Mouse (Mus musculus) lung, postnatal 36 days (tissue): ENCODE measurements around the gene Esrrb.

ENCODE experiments used
- DNase-seq: peaks from one replicate; pipeline ENCODE4 v3.0.0; 2022; ENCODE audit warnings: mixed read lengths

Gene Esrrb

GRCm38 (mm10) chr12:86501728-86502127 lies 140.8 kb downstream of the Esrrb start:
- no peak for DNase-seq

DNA sequence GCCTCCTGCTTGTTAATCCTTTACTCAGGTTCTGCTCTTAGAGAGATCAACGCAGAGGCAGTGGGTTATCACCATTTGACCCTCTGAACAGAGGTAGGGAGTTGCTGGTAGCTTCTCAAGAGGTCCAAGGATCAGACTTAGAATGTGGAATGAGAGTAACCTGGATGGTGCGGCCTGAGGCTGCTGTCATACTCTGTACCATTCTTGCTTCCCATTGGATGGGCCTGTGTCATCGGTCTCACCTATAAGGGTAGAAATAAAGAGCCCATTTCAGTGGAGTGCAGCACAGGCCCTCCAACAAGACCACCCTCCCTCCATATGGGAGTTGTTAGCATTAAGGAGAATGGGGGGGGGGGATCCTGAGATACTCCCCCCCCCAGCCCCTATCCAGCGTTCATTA lies 143.0 kb downstream of the Esrrb start:
- no peak for DNase-seq

DNA sequence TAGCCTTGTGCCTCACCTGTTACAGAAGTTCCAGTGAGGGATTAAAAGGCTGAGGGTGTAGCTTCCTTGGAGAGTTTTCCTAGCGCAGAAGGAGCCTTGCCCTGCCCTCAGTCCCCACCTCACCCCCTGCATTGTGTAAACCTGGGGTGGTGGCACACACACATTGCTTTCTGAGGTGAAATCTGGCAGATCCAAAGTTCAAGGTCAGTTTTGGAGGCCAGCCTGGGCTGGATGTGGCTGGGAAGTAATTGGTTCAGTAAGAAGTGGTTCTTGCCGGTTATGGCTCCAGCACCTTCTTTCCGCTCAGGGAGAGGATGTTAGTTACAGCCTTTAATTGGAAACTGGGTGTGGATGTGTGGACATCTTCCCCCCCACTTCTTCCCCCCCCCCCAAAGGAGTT lies 143.4 kb downstream of the Esrrb start:
- DNase-seq, result no peak

DNA sequence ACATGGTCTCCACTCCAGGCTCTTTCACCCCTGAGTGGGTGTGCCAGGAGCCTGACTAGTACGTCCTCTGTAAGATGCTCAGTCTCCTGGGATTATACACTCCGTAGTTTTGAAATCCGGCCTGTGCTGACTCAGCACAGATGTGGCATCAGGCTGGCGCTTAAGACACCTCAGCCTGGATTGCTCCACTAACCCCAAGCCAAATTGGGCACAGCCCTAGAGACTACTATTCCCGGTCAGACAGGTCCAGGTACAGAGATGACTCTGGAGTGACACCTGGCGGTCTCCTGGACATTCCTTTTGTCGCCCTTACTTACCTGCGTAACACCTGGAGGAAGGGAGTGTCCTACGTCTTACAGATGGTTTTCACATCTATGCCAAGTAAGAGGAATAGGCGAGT lies 146.8 kb downstream of the Esrrb start:
- DNase-seq, result no peak

- no peak for DNase-seq
Observed at GRCm38 (mm10) chr12:86508313-86508988, 147.5 kb downstream of the Esrrb start.

DNA sequence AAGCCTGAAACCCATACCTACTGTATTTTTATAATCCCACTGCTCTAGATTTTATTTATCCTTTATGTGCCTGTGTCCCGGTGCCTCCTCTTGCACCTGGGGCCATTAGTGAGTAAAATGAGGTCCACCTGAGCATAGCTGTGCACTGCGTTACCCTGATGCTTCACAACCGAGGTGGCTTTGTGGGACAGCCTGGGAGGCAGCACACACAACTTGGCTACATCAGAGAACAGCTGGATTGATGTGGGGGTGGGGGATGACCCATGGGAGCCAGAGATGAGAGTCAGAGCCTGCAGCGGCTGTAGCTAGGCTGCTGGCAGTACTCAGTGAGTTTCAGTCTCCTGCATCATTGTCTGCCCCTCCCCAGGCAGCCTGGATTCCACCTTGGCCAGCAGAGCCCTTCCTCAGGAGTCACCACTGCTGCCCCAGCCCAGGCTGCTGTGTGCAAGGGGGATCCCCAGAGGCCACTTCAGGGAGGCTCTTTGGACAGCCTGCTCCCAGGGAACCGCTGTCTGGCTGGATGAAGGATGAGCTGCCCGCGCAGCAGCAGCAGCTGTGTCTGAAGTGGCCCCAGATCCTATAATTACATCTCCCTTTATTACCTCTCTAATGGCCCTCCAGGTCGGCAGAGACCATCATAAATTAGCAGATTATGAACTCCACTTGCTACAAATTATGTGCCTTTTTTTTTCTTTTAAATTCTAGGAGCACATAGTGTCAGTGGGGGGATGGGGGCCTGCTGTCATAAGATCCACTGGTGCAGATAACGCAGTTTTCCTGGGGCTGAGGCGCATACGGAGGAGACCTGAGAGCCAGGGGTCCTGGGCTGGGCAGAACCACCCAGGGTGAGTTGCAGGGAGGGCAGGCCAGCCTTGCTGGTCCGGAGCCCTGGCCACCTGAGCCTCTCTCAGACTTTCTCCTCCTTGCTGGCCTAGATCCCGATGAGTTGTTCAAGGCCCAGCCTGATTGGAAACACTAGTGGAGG lies 148.7 kb downstream of the Esrrb start:
- DNase-seq, result no peak

DNA sequence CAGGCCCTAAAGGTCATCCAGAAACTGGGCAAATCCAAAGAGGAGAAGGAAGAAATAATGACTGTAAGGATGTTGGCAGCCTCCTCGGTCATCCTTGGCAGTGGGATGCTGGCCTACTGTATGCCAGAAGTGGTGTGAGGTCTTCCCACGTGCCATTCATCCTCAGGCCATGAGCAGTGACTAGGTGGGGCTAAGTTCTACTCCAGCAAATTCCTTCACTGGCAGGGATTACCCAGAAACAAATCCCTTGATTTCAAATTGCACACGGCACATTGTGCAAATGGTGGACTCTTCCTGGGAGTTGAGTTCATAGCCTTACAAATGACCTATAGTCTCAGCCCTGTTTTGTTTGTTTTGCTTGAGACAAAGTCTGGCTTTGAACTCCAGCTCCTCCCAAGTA lies 151.4 kb downstream of the Esrrb start:
- no peak for DNase-seq

DNA sequence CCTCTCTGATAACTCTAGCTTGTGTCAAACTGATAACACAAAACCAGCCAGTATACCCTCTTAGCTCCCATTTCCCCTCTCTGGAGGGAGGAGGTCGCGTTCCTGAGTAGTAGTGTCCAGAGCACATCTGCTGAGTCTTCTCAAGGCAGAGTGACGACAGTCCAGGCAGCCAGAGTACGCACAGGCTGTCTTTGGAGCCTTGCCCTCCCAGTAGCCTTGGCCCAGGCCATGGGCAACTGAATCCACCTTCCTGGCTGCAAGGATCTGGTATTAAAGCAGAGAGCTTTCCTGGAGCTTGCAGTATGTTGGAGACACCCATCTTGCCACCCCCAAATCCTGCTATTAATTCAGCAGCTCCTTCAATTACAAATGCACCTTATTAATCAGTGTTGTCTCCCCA lies 152.7 kb downstream of the Esrrb start:
- DNase-seq, result no peak

DNA sequence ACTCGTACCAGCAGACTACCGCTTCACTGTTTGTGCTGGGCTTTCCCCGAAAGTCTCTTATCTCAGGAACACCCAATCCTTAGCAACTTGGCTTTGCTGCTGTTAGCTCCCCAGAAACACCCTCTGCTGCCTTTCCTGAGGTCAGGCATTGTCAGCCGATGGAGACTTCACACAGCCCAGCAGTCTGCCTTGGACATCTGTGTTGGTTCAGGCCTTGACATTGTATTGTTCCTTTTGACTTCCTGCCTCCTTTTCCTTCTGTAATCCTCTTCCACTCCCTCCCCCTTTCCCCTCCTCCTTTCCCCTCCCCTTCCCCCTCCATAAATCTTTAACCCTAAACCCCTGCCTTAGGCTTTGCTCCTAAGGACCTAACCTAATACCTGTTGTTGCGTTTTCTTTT lies 155.7 kb downstream of the Esrrb start:
- DNase-seq, result no peak

GRCm38 (mm10) chr12:86517721-86518120 lies 156.8 kb downstream of the Esrrb start:
- DNase-seq, result no peak

GRCm38 (mm10) chr12:86518746-86519145 lies 157.8 kb downstream of the Esrrb start:
- no peak for DNase-seq

DNA sequence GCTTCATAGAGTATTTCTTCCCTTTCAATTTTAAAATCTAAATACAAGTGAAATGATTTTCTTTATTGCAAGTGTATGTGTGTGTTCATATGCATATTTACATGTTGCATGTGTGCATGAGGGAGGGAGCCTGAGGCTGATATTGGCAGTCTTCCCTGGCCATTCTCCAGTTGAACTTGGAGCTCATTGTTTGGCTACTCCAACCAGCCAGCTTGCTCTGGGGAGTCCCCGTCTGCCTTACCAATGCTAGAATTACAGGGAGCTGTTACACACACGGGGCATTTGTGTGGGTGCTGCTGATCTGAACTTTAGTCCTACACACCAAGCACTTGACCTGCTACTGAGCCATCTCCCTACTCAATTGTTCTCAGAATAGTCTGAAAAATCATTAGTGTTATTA lies 173.4 kb downstream of the Esrrb start:
- no peak for DNase-seq

DNA sequence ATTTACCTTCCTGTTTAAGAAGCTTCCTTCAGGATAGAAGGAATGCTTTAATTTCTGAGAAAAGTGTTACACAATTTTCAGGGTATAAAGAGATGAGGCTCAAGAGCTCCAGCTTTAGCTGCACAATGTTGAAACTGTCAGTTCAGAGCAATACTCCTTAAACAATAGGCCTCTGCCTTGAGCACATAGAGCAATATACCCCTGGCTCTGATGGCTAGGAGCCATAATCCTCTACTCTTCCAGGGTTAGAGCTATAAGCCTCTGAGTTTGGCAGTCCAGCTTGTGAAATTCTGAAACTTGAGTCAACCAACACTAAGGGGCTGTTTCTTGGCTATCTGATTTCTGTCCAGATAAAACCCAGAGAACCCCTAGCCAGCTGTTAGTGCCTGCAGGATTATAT lies 176.9 kb downstream of the Esrrb start:
- DNase-seq, result no peak

DNA sequence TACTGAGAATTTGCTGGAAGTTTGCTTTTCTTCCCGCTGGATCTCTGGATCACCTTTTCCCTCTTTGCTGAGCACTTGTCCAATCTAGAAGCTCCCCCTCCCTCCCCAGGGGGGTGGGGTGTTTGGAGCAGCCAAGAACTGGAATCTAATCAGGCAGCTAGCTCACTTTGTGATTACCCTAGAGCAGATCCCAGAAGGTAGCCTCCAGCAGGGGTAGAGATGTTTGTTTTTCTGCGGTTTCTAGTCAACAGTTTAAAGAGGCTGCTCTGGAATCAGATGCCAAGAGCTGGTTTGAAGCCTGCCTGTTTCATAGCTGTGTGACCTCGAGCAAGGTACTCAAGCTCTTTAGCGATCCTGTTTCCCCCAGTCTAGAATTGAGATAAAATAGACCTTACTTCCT lies 177.8 kb downstream of the Esrrb start:
- DNase-seq, result peak; percentile 36

DNA sequence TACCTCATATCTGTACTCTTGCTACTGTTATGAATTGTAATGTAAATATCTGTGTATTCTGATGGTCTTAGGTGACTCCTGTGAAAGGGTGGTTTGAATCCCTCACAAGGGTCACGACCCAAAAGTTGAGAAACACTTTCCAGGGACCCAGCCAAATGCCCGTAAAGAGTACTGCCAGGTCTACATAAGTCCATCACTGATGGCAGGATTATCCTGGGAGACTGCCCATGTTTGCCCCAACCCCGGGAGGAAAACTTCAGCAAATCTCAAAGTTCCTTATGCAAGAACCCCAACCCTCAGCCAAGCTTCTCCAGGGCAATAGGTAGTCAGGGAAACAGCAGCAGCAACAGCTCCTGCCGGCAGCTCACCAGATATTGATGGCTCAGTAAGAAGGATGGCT lies 178.6 kb downstream of the Esrrb start:
- DNase-seq, result no peak

DNA sequence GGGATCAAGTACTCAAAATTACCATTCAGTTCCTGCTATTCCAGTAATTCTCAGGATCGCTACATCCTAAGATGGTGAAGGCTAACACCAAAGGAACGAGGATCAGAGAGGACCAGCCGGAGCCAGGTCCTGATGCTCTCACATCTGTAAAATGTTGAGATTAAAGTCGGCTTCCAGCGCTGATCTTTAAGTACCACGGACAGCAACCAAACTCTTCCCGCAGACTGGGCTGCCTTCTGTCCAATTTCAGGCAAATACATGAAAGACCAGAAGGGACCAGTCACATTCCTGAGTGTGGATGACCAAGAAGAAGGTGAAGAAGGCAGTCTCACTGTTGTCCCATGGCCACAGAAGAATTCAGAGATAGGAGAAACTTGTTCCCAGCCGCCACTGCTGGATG lies 186.9 kb downstream of the Esrrb start:
- DNase-seq, result no peak

DNA sequence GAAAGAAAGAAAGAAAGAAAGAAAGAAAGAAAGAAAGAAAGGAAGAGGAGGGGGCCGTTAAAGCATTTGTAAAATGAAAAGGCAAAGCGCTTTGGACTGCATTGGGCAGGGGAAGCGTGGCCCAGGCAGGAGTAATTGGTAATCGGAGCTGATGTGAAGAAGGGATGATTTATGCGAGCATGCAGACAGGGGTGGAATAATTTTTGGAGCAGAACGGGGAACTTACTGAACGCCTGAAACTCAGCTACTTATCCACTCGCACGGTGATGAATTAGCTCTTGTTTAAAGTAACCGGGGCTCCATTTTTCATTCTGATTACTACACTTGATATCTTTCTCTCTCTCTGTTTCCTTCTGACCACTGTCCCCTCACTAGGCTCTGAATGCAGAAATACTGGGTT lies 192.1 kb downstream of the Esrrb start:
- DNase-seq, result no peak

- peak; percentile 3 for DNase-seq
Observed at GRCm38 (mm10) chr12:86556796-86557517, 196.0 kb downstream of the Esrrb start.

GRCm38 (mm10) chr12:86558889-86559288 lies 198.0 kb downstream of the Esrrb start:
- DNase-seq, result no peak

GRCm38 (mm10) chr12:86562705-86563104 lies 201.8 kb downstream of the Esrrb start:
- no peak for DNase-seq

DNA sequence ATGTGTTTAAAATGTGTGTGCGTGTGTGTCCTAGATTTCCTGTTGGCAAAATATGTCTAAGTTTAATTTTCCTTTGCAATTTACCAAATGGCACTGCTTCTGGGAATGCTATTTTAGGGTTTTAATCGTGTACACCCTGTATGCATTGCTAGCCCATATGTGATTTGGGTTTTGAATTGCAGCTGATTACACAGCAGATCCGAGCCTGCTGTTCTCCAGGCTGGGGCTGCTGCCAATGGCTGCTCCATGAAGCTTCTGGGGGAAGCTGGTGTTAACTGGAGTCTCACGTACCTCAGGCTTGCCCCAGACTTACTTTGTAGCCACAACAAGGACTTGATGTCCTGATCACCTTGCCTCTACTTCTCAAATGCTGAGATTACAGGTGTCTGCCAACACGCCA lies 205.1 kb downstream of the Esrrb start:
- no peak for DNase-seq
